Mouse (Mus musculus) limb, embryonic 15.5 days (tissue): ENCODE results near the gene Rpp14. TPM values are rescaled to one million over a fixed set of nuclear protein-coding genes. Genes with fewer than 3 reads are reported as not detected.

Experiments
- ATAC-seq: fragments of 200-750 bp; cut with Nextera tagmentation; 2 replicates; pipeline ENCODE4 v1.8.0; 2017; ENCODE audit warnings: low read depth, moderate TSS enrichment; ENCODE audit not compliant: insufficient number of reproducible peaks, low FRiP score, low TSS enrichment
- H3K27ac ChIP-seq: fragments of 300-500 bp; sonication (generic); 2 replicates; pipeline ENCODE4 v1.5.1; 2015; ENCODE audit warnings: moderate library complexity, mild to moderate bottlenecking, inconsistent platforms
- H3K27me3 ChIP-seq: fragments of 300-500 bp; sonication (generic); 2 replicates; pipeline ENCODE4 v1.6.1; 2015; ENCODE audit warnings: inconsistent platforms
- H3K36me3 ChIP-seq: fragments of 300-500 bp; sonication (generic); 2 replicates; pipeline ENCODE4 v1.6.1; 2015; ENCODE audit warnings: inconsistent platforms
- H3K4me1 ChIP-seq: fragments of 300-500 bp; sonication (generic); 2 replicates; pipeline ENCODE4 v1.6.1; 2015; ENCODE audit warnings: inconsistent platforms
- H3K4me2 ChIP-seq: fragments of 300-500 bp; sonication (generic); 2 replicates; pipeline ENCODE4 v1.6.1; 2015; ENCODE audit warnings: mild to moderate bottlenecking, inconsistent platforms
- H3K4me3 ChIP-seq: fragments of 300-500 bp; sonication (generic); 2 replicates; pipeline ENCODE4 v1.5.1; 2015; ENCODE audit warnings: mild to moderate bottlenecking, inconsistent platforms
- H3K9ac ChIP-seq: fragments of 300-500 bp; sonication (generic); 2 replicates; pipeline ENCODE4 v1.6.1; 2015; ENCODE audit warnings: inconsistent platforms
- H3K9me3 ChIP-seq: fragments of 300-500 bp; sonication (generic); 2 replicates; pipeline ENCODE4 v1.6.1; 2016; ENCODE audit warnings: inconsistent platforms
- WGBS: fragments of 180-500 bp; shearing (Covaris S2); methylation state at CpG from one replicate; pipeline ENCODE4 v1.1.7; 2015; 5-methylcytosine and 5-hydroxymethylcytosine counted together
- polyA plus RNA-seq: library from polyadenylated mRNA; unstranded; fragments of >200 nt; fragmentation: Nextera tagmentation; extraction: Ambion mirVana; gene quantifications from 2 replicates; pipeline ENCODE4 v1.2.1, GENCODE M21; 2015

The Rpp14 gene
- polyA plus RNA-seq, 1 experiment from 2014 or later, result 54.4 TPM

DNA sequence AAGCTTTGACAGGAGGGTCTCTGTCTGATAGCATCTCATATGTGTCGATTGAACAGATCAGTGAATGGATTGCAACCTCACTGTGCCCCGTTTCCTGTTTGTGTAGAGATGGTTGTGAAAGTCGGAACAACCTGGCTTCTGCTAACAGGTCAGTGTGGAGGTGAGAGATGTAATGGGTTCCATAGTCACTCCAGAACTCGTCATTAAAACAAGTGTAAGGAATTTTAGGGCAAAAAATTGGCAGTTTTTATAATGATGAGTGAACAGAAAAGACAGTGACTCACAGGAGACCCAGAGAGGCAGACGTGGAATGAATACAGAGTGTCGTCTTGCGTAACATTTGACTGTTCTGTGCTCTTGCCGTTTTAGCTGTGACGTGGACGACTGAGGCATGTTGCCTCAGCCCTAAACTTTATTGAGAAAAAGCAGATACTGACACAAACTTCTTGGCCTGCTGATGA lies 19.4 kb downstream of the Rpp14 start:
- Histone ChIP-seq H3K36me3 (no peaks in the 10 kb centered on the region), H3K4me2 (no peak overlapping the region), H3K9me3 (no peaks in the 10 kb centered on the region), H3K4me3 (no peak overlapping the region), H3K27ac (no peak overlapping the region), H3K27me3 (no peaks in the 10 kb centered on the region), H3K9ac (no peak overlapping the region), H3K4me1 (peaks cover 15% of the 10 kb centered on the region)
- no peak for ATAC-seq
- 48% methylated on average over 10 of the region's 10 CpGs for WGBS

GRCm38 (mm10) chr14:8101886-8102285 lies 21.7 kb downstream of the Rpp14 start:
- WGBS, result 91% methylated on average over 8 of the region's 8 CpGs
- no peak overlapping the region for H3K4me3 ChIP-seq
- H3K36me3 ChIP-seq, result peaks cover 5% of the 10 kb centered on the region; the same call in 1 of the 2 replicates
- no peak overlapping the region for H3K27ac ChIP-seq
- no peak overlapping the region for H3K4me2 ChIP-seq
- H3K9ac ChIP-seq, result no peak overlapping the region
- H3K9me3 ChIP-seq, result no peaks in the 10 kb centered on the region
- ATAC-seq, result no peak
- no peaks in the 10 kb centered on the region for H3K27me3 ChIP-seq
- peaks cover 15% of the 10 kb centered on the region for H3K4me1 ChIP-seq

- H3K9me3 ChIP-seq, result no peaks in the 10 kb centered on the region
- peaks cover 14% of the 10 kb centered on the region for H3K4me1 ChIP-seq
- no peak overlapping the region for H3K9ac ChIP-seq
- WGBS, result 90% methylated on average over 12 of the region's 12 CpGs
- H3K4me3 ChIP-seq, result no peak overlapping the region
- no peak for ATAC-seq
- peaks cover 7% of the 10 kb centered on the region; the same call in 1 of the 2 replicates for H3K36me3 ChIP-seq
- no peaks in the 10 kb centered on the region for H3K27me3 ChIP-seq
- no peak overlapping the region for H3K4me2 ChIP-seq
- no peak overlapping the region for H3K27ac ChIP-seq
Observed at GRCm38 (mm10) chr14:8102676-8103075, 22.5 kb downstream of the Rpp14 start.

- Histone ChIP-seq H3K4me2 (no peak overlapping the region), H3K27me3 (no peaks in the 10 kb centered on the region), H3K36me3 (peaks cover 7% of the 10 kb centered on the region; the same call in 1 of the 2 replicates), H3K9me3 (no peaks in the 10 kb centered on the region), H3K4me1 (no peaks in the 10 kb centered on the region), H3K27ac (no peak overlapping the region), H3K9ac (no peak overlapping the region), H3K4me3 (no peak overlapping the region)
- ATAC-seq, result no peak
- WGBS, result 80% methylated on average over 4 of the region's 4 CpGs
Observed at GRCm38 (mm10) chr14:8108047-8108446, 27.9 kb downstream of the Rpp14 start.

- WGBS, result 77% methylated on average over 1 of the region's 1 CpGs
- no peaks in the 10 kb centered on the region for H3K9me3 ChIP-seq
- H3K9ac ChIP-seq, result no peak overlapping the region
- H3K27ac ChIP-seq, result no peak overlapping the region
- H3K27me3 ChIP-seq, result no peaks in the 10 kb centered on the region
- no peaks in the 10 kb centered on the region for H3K4me1 ChIP-seq
- ATAC-seq, result no peak
- H3K4me2 ChIP-seq, result no peak overlapping the region
- no peak overlapping the region for H3K4me3 ChIP-seq
- H3K36me3 ChIP-seq, result peaks cover 7% of the 10 kb centered on the region; the same call in 1 of the 2 replicates
Observed at GRCm38 (mm10) chr14:8108976-8109375, 28.8 kb downstream of the Rpp14 start.

DNA sequence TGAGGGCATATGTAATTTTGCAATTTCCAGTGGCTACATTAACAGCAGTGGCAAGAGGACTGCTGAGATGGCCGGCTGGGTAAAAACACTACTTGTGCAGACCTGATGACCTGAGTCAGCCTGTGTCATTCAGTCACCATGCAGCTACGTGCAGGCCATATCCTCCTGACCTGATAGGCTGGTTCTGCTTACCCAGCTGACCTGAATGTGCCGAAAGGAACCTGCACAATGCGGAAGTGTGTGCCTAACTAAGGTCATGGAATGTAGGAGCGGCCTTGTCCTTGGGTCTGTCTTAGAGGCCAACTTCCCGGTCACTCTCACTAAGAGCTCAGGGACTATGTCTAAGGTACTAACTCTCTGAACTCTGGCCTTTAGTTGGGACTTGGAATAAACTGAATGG lies 31.4 kb downstream of the Rpp14 start:
- Histone ChIP-seq H3K4me2 (no peak overlapping the region), H3K9ac (no peak overlapping the region), H3K36me3 (0 out of 2 replicates have a peak, but pooled peaks cover 2% of the 10 kb centered on the region), H3K4me3 (no peak overlapping the region), H3K4me1 (no peaks in the 10 kb centered on the region), H3K27me3 (no peaks in the 10 kb centered on the region), H3K9me3 (no peaks in the 10 kb centered on the region), H3K27ac (no peak overlapping the region)
- WGBS, result 82% methylated on average over 6 of the region's 6 CpGs
- ATAC-seq, result no peak

GRCm38 (mm10) chr14:8112036-8112435 lies 31.9 kb downstream of the Rpp14 start:
- no peak for ATAC-seq
- 78% methylated on average over 8 of the region's 8 CpGs for WGBS
- H3K4me1 ChIP-seq, result no peaks in the 10 kb centered on the region

GRCm38 (mm10) chr14:8113616-8114015 lies 33.4 kb downstream of the Rpp14 start:
- H3K9ac ChIP-seq, result no peak overlapping the region
- H3K27me3 ChIP-seq, result no peaks in the 10 kb centered on the region
- no peaks in the 10 kb centered on the region for H3K36me3 ChIP-seq
- no peaks in the 10 kb centered on the region for H3K9me3 ChIP-seq
- no peak overlapping the region for H3K4me2 ChIP-seq
- H3K27ac ChIP-seq, result no peak overlapping the region
- ATAC-seq, result no peak
- 91% methylated on average over 2 of the region's 2 CpGs for WGBS
- no peak overlapping the region for H3K4me3 ChIP-seq
- H3K4me1 ChIP-seq, result no peaks in the 10 kb centered on the region

More at GRCm38 (mm10) chr14:8112036-8112435, 31.9 kb downstream of the Rpp14 start:
- Histone ChIP-seq H3K36me3 (0 out of 2 replicates have a peak, but pooled peaks cover under 1% of the 10 kb centered on the region), H3K9ac (no peak overlapping the region), H3K4me3 (no peak overlapping the region), H3K4me2 (no peak overlapping the region), H3K27me3 (no peaks in the 10 kb centered on the region), H3K27ac (no peak overlapping the region), H3K9me3 (no peaks in the 10 kb centered on the region)

GRCm38 (mm10) chr14:8114306-8114705 lies 34.1 kb downstream of the Rpp14 start:
- H3K27ac ChIP-seq, result no peak overlapping the region
- H3K9me3 ChIP-seq, result no peaks in the 10 kb centered on the region
- no peak for ATAC-seq
- 42% methylated on average over 3 of the region's 3 CpGs for whole genome bisulfite sequencing
- H3K4me2 ChIP-seq, result no peak overlapping the region
- H3K36me3 ChIP-seq, result no peaks in the 10 kb centered on the region
- no peak overlapping the region for H3K9ac ChIP-seq
- no peaks in the 10 kb centered on the region for H3K27me3 ChIP-seq
- H3K4me1 ChIP-seq, result no peaks in the 10 kb centered on the region
- no peak overlapping the region for H3K4me3 ChIP-seq

GRCm38 (mm10) chr14:8114756-8115155 lies 34.6 kb downstream of the Rpp14 start:
- Histone ChIP-seq H3K4me2 (no peak overlapping the region), H3K27me3 (no peaks in the 10 kb centered on the region), H3K4me1 (no peaks in the 10 kb centered on the region), H3K9ac (no peak overlapping the region), H3K27ac (no peak overlapping the region), H3K9me3 (no peaks in the 10 kb centered on the region), H3K36me3 (no peaks in the 10 kb centered on the region), H3K4me3 (no peak overlapping the region)
- ATAC-seq, result no peak
- 79% methylated on average over 1 of the region's 1 CpGs for WGBS

- Histone ChIP-seq H3K36me3 (peaks cover 2% of the 10 kb centered on the region; the same call in 1 of the 2 replicates), H3K27me3 (no peaks in the 10 kb centered on the region), H3K4me1 (no peaks in the 10 kb centered on the region), H3K27ac (no peak overlapping the region), H3K4me3 (no peak overlapping the region), H3K9ac (no peak overlapping the region), H3K4me2 (no peak overlapping the region), H3K9me3 (no peaks in the 10 kb centered on the region)
- ATAC-seq, result no peak
- WGBS, result 61% methylated on average over 4 of the region's 4 CpGs
Observed at GRCm38 (mm10) chr14:8115772-8116171, 35.6 kb downstream of the Rpp14 start.

DNA sequence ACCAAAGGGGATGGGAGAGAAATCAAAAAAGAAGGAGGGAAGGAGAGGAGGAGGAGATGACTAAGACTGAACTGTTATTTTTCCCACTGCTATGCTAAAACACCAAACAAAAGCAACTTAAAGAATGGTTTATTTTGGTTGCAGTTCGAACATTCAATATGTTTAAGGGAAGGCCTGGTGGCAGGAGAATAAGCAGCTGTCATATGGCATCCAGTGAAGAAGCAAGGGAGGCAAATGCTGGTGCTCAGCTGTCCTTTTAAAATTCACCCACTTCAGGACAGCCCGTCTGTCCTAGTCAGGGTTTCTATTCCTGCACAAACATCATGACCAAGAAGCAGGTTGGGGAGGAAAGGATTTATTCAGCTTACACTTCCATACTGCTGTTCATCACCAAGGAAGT lies 37.2 kb downstream of the Rpp14 start:
- Histone ChIP-seq H3K9ac (no peak overlapping the region), H3K4me1 (no peaks in the 10 kb centered on the region), H3K4me3 (no peak overlapping the region), H3K9me3 (no peaks in the 10 kb centered on the region), H3K4me2 (no peak overlapping the region), H3K27me3 (no peaks in the 10 kb centered on the region), H3K27ac (no peak overlapping the region), H3K36me3 (peaks cover 8% of the 10 kb centered on the region; the same call in 1 of the 2 replicates)
- WGBS, result 84% methylated on average over 2 of the region's 2 CpGs
- ATAC-seq, result no peak

- H3K27ac ChIP-seq, result no peak overlapping the region
- H3K9ac ChIP-seq, result no peak overlapping the region
- peaks cover 15% of the 10 kb centered on the region; the same call in 1 of the 2 replicates for H3K36me3 ChIP-seq
- H3K27me3 ChIP-seq, result no peaks in the 10 kb centered on the region
- no peak overlapping the region for H3K4me2 ChIP-seq
- ATAC-seq, result no peak
- no peak overlapping the region for H3K4me3 ChIP-seq
- WGBS, result 83% methylated on average over 5 of the region's 5 CpGs
- no peaks in the 10 kb centered on the region for H3K9me3 ChIP-seq
- no peaks in the 10 kb centered on the region for H3K4me1 ChIP-seq
Observed at GRCm38 (mm10) chr14:8119454-8119853, 39.3 kb downstream of the Rpp14 start.
